9 mouse cellular contexts compared by ENCODE assay signal in the genomic region with DNA sequence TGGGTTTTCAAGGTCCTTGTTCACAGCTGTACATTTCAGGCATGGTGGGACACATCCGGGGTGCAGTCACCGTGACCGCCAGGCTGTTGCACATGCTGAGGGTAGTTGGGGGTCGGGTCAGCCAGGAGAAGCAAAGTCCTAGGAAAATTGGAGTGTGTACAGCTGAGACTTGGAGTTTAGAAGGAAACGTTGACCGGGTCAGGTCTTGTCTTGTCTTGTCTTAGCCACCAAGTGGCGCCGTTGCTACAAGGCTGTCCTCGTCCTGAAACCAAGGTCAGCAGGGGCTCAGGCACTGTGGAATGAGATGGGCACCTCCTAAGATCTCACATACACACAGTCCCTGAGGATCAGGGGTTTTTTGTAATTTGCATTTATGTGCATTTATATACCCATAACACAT. TPM values are rescaled to one million over a fixed set of nuclear protein-coding genes. Genes with fewer than 3 reads are reported as not detected.
DNase-seq lines count a peak whose midpoint lies in the region; ATAC-seq lines count a peak whose summit lies in the region.
"Had no signal": no experiment of that assay in that cellular context is flagged by ENCODE, and none has a peak within 500 bp of the region (broad histone marks: within the 10 kb centered on the region; RNA-seq: fewer than 3 reads in every experiment).

No protein-coding gene starts in this region.

- no peak overlapping the region for H3K27ac ChIP-seq in forebrain, embryonic 14.5 days (ENCODE audit: low read depth, low read length)
- H3K27ac ChIP-seq in hindbrain, embryonic 12.5 days, result no peak overlapping the region
- H3K27ac ChIP-seq in limb, embryonic 10.5 days, result no peak overlapping the region
- H3K27ac ChIP-seq in midbrain, embryonic 16.5 days (ENCODE audit: low read length), result no peak overlapping the region
- H3K27ac ChIP-seq: liver, embryonic 15.5 days had no signal

- H3K4me2 ChIP-seq in forebrain, embryonic 14.5 days (ENCODE audit: low read length), result no peak overlapping the region
- H3K4me2 ChIP-seq in hindbrain, embryonic 12.5 days (replicated peaks), result no peak overlapping the region
- no peak overlapping the region for H3K4me2 ChIP-seq in midbrain, embryonic 16.5 days (ENCODE audit: low read length)
- H3K4me2 ChIP-seq: liver, embryonic 15.5 days had no signal

- H3K4me3 ChIP-seq in forebrain, embryonic 14.5 days (ENCODE audit: low read depth, low read length), result no peak overlapping the region
- H3K4me3 ChIP-seq in hindbrain, embryonic 12.5 days, result no peak overlapping the region
- no peak overlapping the region for H3K4me3 ChIP-seq in limb, embryonic 10.5 days
- no peak overlapping the region for H3K4me3 ChIP-seq in midbrain, embryonic 16.5 days (ENCODE audit: low read depth, low read length)
- H3K4me3 ChIP-seq: liver, embryonic 15.5 days had no signal

- no peaks in the 10 kb centered on the region for H3K9me3 ChIP-seq in forebrain, embryonic 14.5 days (replicated peaks; ENCODE audit: control insufficient read depth, low read length)
- H3K9me3 ChIP-seq in hindbrain, embryonic 12.5 days (replicated peaks), result no peaks in the 10 kb centered on the region
- no peaks in the 10 kb centered on the region for H3K9me3 ChIP-seq in limb, embryonic 10.5 days (replicated peaks)
- H3K9me3 ChIP-seq in midbrain, embryonic 16.5 days (replicated peaks; ENCODE audit: control insufficient read depth, low read length, poor library complexity, severe bottlenecking), result no peaks in the 10 kb centered on the region
- H3K9me3 ChIP-seq: liver, embryonic 15.5 days had no signal

- H3K27me3 ChIP-seq in forebrain, embryonic 14.5 days (replicated peaks; ENCODE audit: control insufficient read depth, insufficient read depth, low read length), result no peaks in the 10 kb centered on the region
- H3K27me3 ChIP-seq in hindbrain, embryonic 12.5 days, result no peaks in the 10 kb centered on the region
- H3K27me3 ChIP-seq in limb, embryonic 10.5 days (ENCODE audit: low read depth, poor library complexity, severe bottlenecking), result no peaks in the 10 kb centered on the region
- no peaks in the 10 kb centered on the region for H3K27me3 ChIP-seq in midbrain, embryonic 16.5 days (ENCODE audit: control insufficient read depth, insufficient read depth, low read depth, low read length)
- H3K27me3 ChIP-seq: liver, embryonic 15.5 days had no signal

- peak; percentile 33 for DNase-seq in right cerebral cortex, adult 18-20 months
- no peak for DNase-seq in right cerebral cortex, postnatal 25 days
- DNase-seq in forebrain, embryonic 14.5 days (ENCODE audit: low spot score), result peak; percentile 58
- peak; percentile 75 for DNase-seq in limb, embryonic 10.5 days (ENCODE audit: low spot score)
- peak; percentile 34 for DNase-seq in thymus, postnatal 14 days

- peak; percentile 79 for ATAC-seq in cerebellum, adult (ENCODE audit: insufficient number of reproducible peaks, low FRiP score, low TSS enrichment)
- no peak; the same call in 1 of the 2 replicates for ATAC-seq in forebrain, embryonic 14.5 days
- ATAC-seq in hindbrain, embryonic 12.5 days (ENCODE audit: low FRiP score), result peak; percentile 54
- ATAC-seq in midbrain, embryonic 16.5 days, result peak; percentile 29; the same call in 1 of the 2 replicates

- 3% methylated on average over 9 of the region's 9 CpGs for WGBS in forebrain, embryonic 14.5 days
- WGBS in hindbrain, embryonic 12.5 days, result 5% methylated on average over 9 of the region's 9 CpGs
- WGBS in limb, embryonic 10.5 days, result 6% methylated on average over 9 of the region's 9 CpGs
- 5% methylated on average over 9 of the region's 9 CpGs for WGBS in midbrain, embryonic 16.5 days

- no peak overlapping the region for H3K9ac ChIP-seq in forebrain, embryonic 14.5 days (ENCODE audit: low read length)
- H3K9ac ChIP-seq in hindbrain, embryonic 12.5 days, result no peak overlapping the region
- no peak overlapping the region for H3K9ac ChIP-seq in midbrain, embryonic 16.5 days (ENCODE audit: low read depth, low read length)
- H3K9ac ChIP-seq: liver, embryonic 15.5 days had no signal

- no peaks in the 10 kb centered on the region for H3K4me1 ChIP-seq in forebrain, embryonic 14.5 days (ENCODE audit: control insufficient read depth, insufficient read depth, low read length)
- no peaks in the 10 kb centered on the region for H3K4me1 ChIP-seq in hindbrain, embryonic 12.5 days
- H3K4me1 ChIP-seq in limb, embryonic 10.5 days, result 0 out of 2 replicates have a peak, but pooled peaks cover 4% of the 10 kb centered on the region
- H3K4me1 ChIP-seq in midbrain, embryonic 16.5 days (ENCODE audit: control insufficient read depth, insufficient read depth, low read length), result no peaks in the 10 kb centered on the region
- H3K4me1 ChIP-seq: liver, embryonic 15.5 days had no signal

- H3K36me3 ChIP-seq in forebrain, embryonic 14.5 days (ENCODE audit: control insufficient read depth, insufficient read depth, low read length), result no peaks in the 10 kb centered on the region
- no peaks in the 10 kb centered on the region for H3K36me3 ChIP-seq in hindbrain, embryonic 12.5 days
- no peaks in the 10 kb centered on the region for H3K36me3 ChIP-seq in limb, embryonic 10.5 days
- H3K36me3 ChIP-seq in midbrain, embryonic 16.5 days (ENCODE audit: control insufficient read depth, insufficient read depth, low read length), result no peaks in the 10 kb centered on the region
- H3K36me3 ChIP-seq: liver, embryonic 15.5 days had no signal

RNA-seq across cellular contexts. Expression of gene Cdk15, which starts 9.1 kb away (rescaled TPM):
- polyA plus RNA-seq in forebrain, embryonic 14.5 days (2014; fragmentation: Nextera tagmentation; extraction: Ambion mirVana), result 0.28 and 0.30 TPM in 2 replicates
- 1.4 and 2.0 TPM in 2 replicates for polyA plus RNA-seq in hindbrain, embryonic 12.5 days (2016; fragmentation: Nextera tagmentation; extraction: Ambion mirVana)
- polyA plus RNA-seq in limb, embryonic 10.5 days (2016; fragmentation: Nextera tagmentation; extraction: Ambion mirVana), result 0.08 and 0.26 TPM in 2 replicates
- polyA plus RNA-seq in midbrain, embryonic 16.5 days (2015; fragmentation: Nextera tagmentation; extraction: Ambion mirVana), result 1.5 and 2.2 TPM in 2 replicates
- polyA plus RNA-seq: liver, embryonic 15.5 days had no signal

RNA-seq across cellular contexts. Expression of gene Als2, which starts 10.6 kb away (rescaled TPM):
- 10.7 and 17.4 TPM in 2 replicates for polyA plus RNA-seq in forebrain, embryonic 14.5 days (2014; fragmentation: Nextera tagmentation; extraction: Ambion mirVana)
- polyA plus RNA-seq in hindbrain, embryonic 12.5 days (2016; fragmentation: Nextera tagmentation; extraction: Ambion mirVana), result 24.6 and 24.9 TPM in 2 replicates
- polyA plus RNA-seq in limb, embryonic 10.5 days (2016; fragmentation: Nextera tagmentation; extraction: Ambion mirVana), result 11.0 and 13.2 TPM in 2 replicates
- polyA plus RNA-seq in midbrain, embryonic 16.5 days (2015; fragmentation: Nextera tagmentation; extraction: Ambion mirVana), result 23.5 and 24.0 TPM in 2 replicates
